Mouse (Mus musculus) kidney, postnatal 10 days (tissue): Measurements from ENCODE around the gene Clint1.
A peak's percentile ranks its signal among the peaks of the same experiment; 100 is the strongest.

ENCODE experiments used
- DNase-seq: peaks from one replicate; pipeline ENCODE4 v3.0.0; 2021; ENCODE audit warnings: mixed read lengths

The Clint1 gene

DNA sequence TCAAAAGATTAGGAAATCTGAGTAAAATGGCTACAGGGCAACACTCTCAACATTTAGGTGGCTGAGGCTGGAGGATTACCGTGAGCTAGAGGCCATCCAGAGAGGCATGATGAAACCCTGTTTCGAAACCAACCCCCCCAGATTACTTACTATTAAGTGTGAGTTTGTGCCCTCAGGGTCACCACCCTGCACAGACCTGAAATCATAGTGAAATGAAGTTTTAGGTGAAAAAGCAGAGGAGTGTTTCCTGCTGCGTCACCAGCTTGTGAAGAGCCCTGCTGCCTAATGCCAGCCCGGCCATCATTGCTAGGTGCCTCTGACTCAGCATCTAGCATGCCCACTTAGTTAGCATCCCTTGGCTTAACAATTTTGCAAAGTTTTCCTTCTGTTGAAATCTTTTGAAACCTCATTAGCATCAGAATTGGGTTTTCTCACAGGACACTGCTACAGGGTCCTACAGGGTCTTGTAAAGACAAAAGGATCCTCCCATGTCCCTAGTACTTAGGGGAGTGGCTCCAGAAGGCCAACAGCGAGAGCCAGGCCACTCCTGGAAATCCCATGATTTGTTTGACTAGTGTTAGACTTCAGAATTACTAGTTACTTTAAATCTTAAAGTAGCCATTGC, 33.9 kb downstream of the Clint1 start:
- DNase-seq: no peak

DNA sequence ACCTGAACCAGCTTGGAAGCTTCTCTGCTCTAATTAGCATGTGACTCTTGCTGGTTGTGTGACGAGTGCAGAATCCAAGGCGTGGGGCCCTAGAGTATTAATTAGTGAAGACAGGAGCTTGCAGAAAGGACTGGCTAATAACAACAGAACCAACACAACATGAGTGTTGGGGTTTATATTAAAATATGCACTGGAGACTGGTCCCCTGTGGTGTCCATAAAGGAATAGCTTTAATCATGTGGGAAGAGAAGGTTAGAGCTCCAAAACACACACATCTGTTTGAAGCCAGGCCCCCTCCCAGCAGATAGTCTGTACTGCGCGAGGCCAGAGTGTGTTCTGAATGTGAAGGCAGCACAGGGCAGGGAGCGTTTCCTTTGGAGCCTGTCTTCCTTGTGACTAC, 34.7 kb downstream of the Clint1 start:
- no peak for DNase-seq

DNA sequence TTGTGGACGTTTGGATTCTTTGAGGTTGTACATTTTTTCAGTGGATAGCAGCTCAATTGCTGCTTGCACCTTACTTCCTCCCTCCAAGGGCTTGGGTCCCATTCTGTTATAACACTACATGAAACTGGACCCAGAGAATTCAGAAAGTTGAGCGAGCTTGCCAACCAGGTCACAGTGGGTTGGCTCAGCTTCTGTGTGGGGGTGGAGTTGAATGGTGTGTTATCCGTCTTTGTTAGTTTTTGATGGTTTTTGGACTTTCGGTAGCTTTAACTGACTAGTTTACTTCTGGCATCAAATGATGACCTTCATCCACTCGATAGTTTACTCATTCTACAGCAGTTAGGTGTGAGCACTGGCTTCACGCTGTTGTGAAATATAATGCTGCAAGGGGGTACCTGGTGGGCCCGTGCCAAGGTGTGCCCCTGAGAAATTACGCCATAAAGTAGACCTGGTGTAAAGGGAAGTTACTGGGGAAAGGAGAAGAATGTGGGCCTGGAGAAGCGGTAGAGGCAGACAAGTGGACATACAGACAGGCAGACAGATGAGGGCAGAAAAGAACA, 36.7 kb downstream of the Clint1 start:
- no peak for DNase-seq

DNA sequence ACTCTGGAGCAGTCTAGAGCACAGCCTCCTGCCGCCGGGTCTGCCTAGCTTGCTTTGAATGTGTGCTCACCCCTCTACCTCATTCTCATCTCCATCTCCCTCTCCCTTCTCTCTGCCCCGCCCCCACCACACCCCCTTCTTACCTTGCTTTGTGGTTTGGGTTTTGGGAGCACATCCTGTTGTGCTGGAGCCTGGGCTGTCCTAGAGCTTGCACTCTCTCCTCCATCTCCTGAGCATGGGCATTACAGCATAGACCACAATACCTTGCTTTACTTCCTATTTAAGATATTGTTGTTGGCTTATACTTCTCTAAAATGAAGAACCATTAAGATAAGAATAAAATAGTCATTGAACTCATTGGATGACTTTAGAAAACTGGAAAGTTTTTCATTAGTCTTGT, 38.1 kb downstream of the Clint1 start:
- no peak for DNase-seq

DNA sequence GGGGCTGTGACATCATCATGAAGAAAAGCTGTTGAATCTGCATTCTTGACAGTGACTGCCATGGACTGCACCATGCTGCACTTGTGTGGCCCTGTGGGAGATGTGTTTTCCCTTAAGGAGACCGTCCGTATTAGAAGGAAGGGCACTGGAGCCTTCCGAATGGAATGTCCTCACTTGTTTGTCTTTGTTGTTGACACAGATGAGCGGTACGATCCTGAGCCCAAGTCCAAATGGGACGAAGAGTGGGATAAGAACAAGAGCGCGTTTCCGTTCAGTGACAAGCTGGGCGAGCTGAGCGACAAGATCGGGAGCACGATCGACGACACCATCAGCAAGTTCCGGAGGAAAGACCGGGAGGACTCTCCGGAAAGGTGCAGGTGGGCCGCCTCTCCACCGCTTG, 38.6 kb downstream of the Clint1 start:
- DNase-seq: no peak

DNA sequence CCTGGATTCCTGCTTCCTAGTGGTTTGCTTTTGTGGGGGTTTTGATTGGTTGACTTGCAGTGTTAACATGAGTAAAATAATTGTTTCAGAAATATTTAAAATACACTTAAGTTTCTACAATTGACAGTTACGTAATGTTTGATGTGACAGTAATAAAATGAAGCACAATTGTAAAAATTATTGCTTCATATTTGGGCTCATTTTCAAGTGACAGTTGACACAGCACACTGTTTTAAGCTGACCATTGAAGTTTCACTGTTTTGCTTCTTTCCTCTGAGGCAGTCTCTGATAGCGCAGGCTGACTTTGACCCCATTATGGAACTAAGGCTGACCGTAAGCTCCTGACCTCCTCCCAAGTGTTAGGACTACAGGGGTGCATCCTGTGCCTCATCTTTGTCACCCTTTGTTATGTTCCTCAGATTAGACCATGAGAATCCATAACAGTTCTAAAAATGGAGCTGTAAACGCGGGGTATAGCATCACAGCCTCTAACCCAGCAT, 41.1 kb downstream of the Clint1 start:
- DNase-seq: no peak

DNA sequence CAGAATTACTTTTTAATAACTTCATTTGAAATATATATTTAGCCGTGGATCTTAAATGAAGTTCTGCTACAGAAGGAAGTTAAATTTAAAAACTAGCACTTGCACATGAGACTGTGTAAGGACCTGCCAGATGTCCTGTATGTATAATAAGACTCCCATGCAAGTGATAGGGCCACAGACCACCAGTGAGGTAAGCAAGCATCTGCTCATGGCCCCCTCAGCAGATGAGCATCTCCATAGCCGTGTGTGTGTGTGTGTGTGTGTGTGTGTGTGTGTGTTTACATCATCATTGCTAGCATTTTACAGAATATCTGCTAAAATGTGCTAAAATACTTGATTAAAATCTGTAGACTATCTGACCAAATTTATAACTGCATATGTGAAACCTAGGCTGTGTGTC, 45.5 kb downstream of the Clint1 start:
- DNase-seq: no peak

DNA sequence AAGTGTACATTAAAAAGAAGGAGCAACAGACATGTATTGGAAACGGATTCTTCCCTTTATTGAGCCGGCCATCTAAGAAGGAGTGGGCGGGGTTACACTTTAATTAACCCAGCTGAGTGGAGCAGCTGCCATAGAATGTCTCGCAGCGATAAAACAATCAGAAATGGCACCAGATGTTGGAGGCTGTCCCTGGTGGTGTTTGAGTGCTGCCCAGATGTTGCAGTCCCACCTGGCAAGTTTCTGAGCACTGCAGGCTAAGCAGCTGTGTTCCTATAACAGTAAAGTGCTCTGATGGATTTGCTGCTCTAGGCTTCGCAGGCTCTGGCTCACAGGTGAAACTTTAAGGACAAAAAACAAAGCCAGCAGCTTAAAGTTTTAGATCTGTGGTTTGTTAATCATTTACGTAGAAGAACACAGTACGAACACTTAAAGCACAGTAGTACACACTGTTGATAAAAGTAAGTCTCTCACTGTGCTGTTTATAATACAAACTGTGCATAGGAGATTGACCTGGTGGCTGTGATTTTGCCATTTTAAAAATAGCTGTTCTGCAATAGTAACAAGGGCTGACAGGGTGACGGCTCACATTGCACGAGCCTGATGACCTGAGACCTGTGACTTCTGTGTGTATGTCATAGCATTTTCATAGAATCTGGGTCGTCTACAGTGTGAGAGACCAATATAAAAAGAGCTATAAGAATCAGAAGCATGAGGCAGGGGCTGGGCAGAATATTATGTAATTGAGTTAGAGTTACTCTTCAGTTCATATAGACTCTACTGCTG, 48.6 kb downstream of the Clint1 start:
- DNase-seq: no peak

DNA sequence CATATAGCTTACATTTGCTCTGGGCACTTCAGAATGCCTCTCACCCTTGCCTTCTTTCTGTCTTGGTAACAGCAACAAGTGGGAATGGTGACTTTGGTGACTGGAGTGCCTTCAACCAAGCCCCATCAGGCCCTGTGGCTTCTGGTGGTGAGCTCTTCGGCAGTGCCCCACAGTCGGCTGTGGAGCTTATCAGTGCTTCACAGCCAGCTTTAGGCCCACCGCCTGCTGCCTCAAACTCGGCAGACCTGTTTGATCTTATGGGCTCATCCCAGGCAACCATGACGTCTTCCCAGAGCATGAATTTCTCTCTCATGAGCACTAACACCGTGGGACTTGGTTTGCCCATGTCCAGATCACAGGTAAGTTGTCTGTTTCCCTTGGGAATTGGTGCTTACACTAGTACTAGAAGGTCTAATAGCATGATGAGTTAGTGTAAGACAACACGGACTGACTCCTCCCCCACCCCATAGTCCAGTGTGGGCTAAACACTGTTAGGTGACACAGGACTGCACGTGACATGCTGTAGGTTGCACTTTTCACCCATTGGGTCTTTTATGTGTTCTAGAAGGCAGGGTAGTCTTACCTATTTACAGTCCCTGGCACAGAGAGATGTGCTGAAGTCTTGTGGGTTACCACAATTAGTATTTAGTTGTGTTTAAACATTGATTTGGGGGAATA, 54.4 kb downstream of the Clint1 start:
- DNase-seq: no peak

DNA sequence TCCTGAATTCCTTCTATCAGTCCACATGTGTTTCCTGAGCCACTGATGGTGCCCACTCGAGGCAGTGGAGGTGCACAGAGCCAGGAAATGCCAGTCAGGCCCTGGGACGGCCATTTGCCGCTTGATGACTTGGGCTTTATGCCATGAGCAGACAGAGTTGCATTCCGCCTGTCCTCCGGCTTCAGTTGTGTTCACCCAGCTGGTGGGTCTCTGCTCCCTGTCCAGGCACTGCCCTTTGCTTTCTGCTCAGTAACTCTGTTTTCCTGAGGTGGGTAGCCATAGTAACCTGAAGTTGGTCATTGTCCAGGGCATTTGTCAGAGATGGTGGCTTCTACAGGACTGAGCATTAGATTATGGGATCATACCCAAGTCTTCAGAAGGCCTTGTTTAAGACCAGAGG, 55.5 kb downstream of the Clint1 start:
- peak; percentile 24 for DNase-seq

DNA sequence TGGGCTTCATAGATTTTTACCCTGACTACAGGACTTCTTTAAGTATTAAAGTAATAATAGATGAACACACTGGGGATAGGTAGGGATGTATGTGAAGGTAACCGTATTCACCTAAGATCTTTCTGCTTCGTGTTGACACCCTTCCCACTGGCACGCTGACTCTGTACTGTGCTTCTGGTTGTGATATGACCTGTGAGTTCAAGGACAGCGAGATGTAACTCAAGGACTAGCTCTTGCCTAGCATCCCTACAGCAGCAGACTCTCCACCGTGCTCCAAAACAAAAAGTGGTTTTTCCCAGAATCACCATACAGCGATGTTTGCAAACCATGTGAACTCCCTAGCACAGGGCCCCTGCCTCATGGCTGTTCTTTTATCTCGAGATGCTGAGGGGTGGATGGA, 56.2 kb downstream of the Clint1 start:
- DNase-seq: no peak

DNA sequence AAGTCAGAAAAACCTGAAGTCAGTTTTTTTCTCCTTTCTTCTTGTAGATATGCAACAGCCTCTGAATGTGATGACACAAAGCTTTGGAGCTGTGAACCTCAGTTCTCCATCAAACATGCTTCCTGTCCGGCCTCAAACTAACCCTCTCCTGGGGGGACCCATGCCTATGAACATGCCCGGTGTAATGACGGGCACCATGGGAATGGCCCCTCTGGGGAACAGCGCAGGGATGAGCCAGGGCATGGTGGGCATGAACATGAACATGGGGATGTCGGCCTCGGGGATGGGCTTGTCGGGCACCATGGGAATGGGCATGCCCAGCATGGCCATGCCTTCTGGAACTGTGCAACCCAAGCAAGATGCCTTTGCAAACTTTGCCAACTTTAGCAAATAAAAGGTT, 57.0 kb downstream of the Clint1 start:
- DNase-seq: no peak

DNA sequence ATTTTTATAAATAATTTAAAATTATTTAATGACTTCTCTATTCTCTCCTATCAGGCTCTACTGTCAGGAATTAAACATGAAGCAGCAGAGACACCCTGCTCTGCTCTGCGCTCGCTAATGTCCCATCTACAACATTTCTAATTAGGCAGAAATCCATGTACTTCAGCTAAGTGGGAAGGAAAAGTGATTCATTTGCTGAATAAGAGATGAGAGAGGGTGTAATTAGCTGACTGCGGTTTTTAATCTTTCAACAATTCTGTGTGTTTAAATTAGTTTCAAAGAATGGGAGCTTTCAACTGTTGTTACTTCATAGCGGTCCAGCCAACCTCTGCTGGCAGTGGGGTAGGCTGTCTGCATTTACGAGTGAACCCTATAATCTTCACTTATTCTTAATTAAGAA, 58.9 kb downstream of the Clint1 start:
- no peak for DNase-seq

DNA sequence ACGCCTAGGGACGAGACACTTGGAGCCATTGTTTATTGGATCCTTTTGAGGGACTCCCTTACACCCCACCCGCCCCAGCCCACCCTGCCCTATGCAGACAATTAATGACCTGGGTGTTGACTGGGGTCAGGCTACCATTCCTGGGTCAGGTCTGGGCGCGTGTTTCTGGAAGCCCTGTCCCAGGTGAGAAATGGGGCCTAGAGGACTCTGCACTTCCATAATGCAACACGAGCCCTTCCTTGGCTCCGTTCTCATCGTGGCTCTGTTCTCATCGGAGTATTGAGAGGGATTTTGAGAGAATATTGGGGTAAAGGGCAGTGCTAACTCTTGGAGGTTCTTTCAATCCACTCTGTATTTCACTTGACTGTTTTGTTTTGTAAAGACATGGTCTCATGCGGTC, 64.3 kb downstream of the Clint1 start:
- no peak for DNase-seq

DNA sequence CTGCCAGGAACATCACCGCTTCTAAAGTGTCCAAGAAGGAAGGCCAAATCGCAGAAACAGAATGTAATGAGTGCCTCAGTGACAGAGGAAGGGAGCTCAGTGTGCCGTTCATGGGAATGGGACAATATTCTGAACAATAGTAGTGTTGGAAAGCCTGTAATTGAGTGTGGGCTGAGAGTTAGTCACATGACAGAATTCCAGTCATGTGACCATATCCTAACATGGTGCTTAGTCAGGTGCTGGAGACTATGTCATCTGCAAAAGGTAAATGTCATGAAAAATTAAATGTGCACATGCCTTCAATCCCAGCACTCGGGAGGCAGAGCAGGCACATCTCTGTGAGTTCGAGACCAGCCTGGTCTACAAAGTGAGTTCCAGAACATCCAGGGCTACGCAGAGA, 66.2 kb downstream of the Clint1 start:
- no peak for DNase-seq

DNA sequence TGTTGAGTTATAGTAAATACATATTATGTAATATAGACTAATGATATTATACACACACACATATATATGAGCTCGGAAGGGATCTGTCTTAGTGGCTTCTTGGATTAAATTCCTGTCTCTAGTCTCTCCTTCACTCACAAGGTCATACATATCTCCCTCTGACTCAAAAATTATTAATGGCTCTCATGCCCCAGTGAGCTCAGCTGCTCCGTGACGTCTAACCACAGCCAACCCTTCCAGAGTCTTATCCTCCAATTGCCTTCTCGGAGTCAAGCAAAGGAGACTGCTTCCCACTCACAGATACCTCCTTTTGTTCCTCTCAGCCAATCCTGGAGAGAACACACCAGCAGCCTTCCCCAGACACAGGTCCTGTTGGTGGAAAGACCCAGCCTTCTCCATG, 67.0 kb downstream of the Clint1 start:
- DNase-seq: no peak

DNA sequence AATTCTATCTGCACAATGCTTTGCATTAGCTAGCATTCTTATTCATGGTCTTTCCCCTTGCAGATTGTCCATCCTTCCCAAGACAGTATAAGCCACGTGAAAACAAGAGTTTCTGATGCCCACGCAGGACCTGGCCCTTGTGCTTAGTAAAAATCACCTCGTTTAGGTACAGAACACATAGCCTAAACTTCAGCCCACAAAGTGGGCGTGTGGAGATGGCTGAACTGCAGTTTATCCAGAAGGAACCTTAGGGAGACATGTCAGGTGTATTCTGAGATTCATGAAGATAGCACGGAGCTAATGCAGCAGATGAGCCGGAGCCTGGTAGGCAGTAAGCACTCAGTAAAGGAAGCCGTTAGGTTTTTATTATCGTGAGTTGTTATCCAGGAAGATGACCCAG, 69.2 kb downstream of the Clint1 start:
- DNase-seq: no peak

DNA sequence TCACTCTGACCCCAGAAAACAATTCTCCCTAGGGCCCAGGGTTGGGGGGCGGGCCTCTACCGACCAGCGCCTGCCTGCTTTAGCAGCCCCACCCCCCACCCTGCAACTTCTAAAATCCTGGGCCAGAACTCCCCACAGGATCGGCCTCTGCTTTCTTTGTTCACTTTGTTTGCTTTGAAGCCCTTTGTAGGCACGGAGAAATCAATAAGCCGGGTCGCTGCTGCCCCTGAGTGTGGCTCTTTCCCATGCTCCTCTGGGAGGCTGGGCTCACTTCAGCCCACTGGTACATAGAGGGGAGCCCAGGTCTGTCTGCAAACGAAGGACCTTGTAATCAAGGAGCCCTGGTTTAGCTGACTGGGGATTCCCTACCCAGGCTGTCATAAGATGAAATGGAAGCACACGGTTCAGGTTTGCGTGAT, 69.6 kb downstream of the Clint1 start:
- DNase-seq: no peak

DNA sequence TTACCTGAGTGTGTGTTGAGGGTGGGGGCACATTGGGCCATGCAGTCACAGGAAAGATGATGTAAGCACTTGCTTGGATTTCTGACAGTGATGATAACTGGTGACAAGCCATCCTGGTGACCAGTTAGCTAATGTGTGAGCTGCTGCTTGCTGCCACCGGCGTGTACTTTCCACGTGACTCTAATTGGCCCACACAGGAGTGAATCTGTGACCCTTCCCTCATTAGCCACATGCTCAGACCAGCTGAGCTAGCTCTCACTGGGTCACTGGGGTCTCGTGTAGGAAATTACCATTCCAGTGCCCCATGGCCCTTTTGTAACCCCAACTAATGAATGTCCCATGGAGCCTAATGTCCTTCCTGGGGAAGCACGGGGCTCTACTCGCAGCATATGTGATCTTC, 73.6 kb downstream of the Clint1 start:
- DNase-seq: no peak

DNA sequence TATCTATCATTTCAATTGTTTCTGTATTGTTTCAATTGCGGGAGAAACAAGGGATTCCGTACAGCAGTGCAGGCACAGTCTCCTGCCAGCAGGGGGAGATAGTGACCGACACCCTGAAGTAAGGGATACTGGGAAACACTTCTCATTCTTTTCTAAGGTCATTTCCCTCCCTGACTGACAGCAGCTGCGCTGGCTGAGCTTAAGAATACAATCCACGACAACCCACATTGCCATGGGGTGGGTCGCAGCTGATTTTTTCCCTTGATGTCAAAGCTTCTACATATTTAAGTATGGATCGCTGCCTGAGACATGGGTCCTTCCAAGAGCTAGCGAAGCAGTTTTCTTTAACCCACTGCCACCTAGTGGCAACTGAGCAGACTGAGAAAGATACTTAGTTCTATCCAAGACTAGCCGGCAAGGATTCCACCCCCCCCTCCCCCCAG, 74.8 kb downstream of the Clint1 start:
- peak; percentile 84 for DNase-seq

DNA sequence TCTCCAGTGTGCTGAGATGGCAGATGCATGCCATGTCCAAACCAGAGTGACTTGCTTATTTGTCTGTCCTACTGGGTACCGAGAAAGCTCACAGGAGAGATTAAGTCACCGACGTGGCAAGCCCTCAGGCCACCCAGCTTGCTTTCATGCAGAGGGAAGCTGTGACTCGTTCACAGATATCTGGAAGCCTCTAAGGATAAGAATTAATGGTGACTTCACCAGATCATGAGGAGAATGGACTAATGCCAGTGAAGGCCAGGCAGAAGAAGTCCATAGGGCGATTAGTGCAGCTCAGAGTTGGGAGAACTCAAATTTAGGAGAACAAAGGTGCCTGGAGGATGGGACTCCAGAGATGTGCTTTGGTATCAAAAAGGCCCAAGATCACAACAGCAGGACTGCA, 75.6 kb downstream of the Clint1 start:
- no peak for DNase-seq

DNA sequence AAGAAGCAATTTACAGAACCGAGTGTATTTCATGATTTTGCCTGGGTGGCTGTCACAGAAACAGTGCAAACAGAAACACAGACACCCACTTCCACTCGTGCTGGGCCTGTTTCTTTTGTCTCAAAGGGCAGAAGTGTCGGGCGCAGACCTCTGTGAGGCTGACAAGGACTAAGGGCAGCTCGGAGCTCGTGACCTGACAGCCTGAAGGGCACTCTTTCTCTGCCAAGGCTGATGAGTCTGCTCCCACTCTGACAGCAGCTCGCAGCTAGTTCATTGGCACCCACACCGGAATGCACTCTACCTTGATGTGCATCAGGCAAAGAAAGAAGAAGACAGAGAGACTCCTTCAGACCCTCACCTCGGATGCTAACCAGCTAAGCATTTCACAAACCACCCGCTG, 77.7 kb downstream of the Clint1 start:
- DNase-seq: no peak

DNA sequence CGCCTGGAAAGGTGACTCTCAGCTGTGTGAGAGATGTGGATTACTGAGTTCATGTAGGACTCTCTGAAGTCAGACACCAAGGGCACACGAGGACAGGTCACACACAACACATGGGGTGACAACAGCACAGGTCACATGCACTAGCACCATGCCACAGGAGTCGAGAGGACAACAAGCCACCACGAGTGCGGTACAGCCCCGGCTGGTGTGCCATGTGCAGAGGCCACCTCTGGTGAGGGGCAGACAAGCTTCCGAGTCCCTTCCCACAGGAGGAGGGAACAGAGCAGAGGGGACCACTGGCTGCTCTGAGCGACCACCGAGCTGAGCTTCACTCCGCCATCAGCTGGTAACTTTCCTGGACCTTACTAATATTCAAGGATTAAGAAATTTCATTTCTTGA, 80.9 kb downstream of the Clint1 start:
- DNase-seq: no peak

DNA sequence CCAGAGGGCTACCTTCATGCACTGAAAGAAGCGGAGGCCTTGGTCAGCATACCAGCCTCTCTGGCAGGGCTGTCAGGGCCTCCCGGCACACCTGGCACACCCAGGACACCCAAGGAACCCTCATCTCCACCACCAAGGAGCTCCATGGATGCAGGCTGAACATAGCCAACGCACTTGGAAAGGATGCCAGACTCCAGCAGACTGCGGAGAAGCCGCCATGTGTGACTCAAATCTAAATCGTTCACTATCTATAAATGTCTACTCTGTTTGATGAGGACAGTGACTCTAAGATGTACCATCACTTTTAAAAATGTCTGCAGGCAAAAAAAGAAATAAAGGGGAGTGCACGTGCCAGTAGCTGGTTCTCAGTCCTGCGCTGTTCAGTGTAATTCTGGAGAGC, 85.6 kb downstream of the Clint1 start:
- DNase-seq: no peak
